Mouse (Mus musculus) C2C12 (cell line): ENCODE measurements around the gene Mfsd5. TPM values are rescaled to one million over a fixed set of nuclear protein-coding genes. Genes with fewer than 3 reads are reported as not detected.

ENCODE experiments used
- H3K27me3 ChIP-seq: one replicate; pipeline ENCODE4 v1.6.1; 2011; ENCODE audit not compliant: control insufficient read depth, insufficient read depth, insufficient read length
- H3K36me3 ChIP-seq: one replicate; pipeline ENCODE4 v1.6.1; 2011; ENCODE audit not compliant: control insufficient read depth, insufficient read depth
- H3K4me3 ChIP-seq: one replicate; pipeline ENCODE4 v1.5.1; 2011; ENCODE audit warnings: mild to moderate bottlenecking, control low read depth; ENCODE audit not compliant: poor library complexity, insufficient read depth, severe bottlenecking
- H3K79me2 ChIP-seq: one replicate; pipeline ENCODE4 v1.6.1; 2011; ENCODE audit not compliant: control insufficient read depth, insufficient read depth
- H3K79me3 ChIP-seq: one replicate; pipeline ENCODE4 v1.6.1; 2011; ENCODE audit warnings: low read depth, control low read depth
- H3ac ChIP-seq: one replicate; pipeline ENCODE3; 2011; ENCODE audit warnings: low read depth; ENCODE audit not compliant: control insufficient read depth, insufficient read length
- CEBPB ChIP-seq: IDR thresholded peaks from one replicate; pipeline ENCODE4 v1.6.1; 2011; ENCODE audit warnings: low read depth, mild to moderate bottlenecking, control low read depth, moderate library complexity
- CTCF ChIP-seq: IDR thresholded peaks from one replicate; pipeline ENCODE4 v1.5.1; 2011; ENCODE audit not compliant: control insufficient read depth, insufficient read depth, insufficient read length
- FOSL1 ChIP-seq: IDR thresholded peaks from one replicate; pipeline ENCODE4 v1.8.0; 2011; ENCODE audit warnings: mild to moderate bottlenecking, low read length; ENCODE audit not compliant: poor library complexity, insufficient read depth, severe bottlenecking
- MAX ChIP-seq: IDR thresholded peaks from one replicate; pipeline ENCODE4 v1.6.1; 2011; ENCODE audit warnings: mild to moderate bottlenecking, control low read depth
- MYOD1 ChIP-seq: IDR thresholded peaks from one replicate; pipeline ENCODE4 v1.6.1; 2011; ENCODE audit warnings: low read depth; ENCODE audit not compliant: control insufficient read depth, insufficient read length
- MYOG ChIP-seq: IDR thresholded peaks from one replicate; pipeline ENCODE4 v1.6.1; 2011; ENCODE audit not compliant: control insufficient read depth, insufficient read length; ENCODE audit errors: extremely low read depth
- USF1 ChIP-seq: IDR thresholded peaks from one replicate; pipeline ENCODE4 v1.6.1; 2011; ENCODE audit warnings: low read depth, mild to moderate bottlenecking, control low read depth, moderate library complexity
- polyA plus RNA-seq: library from polyadenylated mRNA; unstranded; fragments of >200 nt; fragmentation: generic; extraction: Trizol; gene quantifications from one replicate; pipeline ENCODE4 v1.2.1, GENCODE M21; 2012; ENCODE audit warnings: missing spikeins

Mfsd5 gene
- polyA plus RNA-seq, 1 experiment, result 126 TPM

DNA sequence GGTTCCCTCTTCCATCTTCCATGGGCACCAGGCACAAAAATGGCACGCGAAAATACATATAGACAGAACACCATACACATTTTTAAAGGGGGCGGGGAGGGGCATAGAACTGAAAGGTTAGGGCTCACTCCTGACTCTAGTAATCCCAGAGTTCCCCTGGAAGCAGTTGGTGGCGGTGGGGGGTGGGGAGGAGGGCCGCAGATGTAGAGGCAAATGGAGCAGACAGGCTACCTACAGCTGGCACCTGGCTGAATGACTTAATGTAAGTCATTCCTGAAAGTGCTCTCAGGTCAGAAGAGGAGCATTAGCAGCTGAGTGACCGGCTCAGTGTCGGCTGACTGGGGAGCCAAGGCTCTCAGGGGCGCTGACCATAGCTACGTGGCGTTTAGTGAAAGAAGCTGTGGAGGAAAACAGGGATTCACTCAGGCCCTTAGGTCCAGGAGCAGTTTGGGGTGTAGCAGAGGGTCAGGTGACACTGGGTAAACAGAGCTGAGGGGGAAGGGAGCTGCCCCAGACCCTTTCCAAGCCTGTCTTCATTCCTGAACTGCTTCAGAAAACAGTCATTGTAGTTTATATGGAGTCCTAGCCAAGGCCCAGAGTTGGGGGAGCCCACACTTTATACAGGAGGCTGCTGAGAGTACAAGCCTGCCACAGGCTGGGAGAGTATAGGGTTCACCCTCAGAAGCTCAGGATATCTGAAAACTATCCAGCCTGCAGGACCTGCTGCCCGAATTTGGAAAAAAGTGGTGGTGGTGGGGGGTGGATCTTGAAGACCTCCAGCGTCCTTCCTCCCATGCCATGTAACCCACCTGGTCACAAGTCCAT is 36.6 kb upstream of the Mfsd5 start:
- Histone ChIP-seq H3K36me3 (peaks cover 49% of the 10 kb centered on the region), H3K79me2 (peaks cover 71% of the 10 kb centered on the region), H3K4me3 (no peak overlapping the region), H3ac (peak overlapping the region; percentile 1), H3K27me3 (no peaks in the 10 kb centered on the region), H3K79me3 (peaks cover 41% of the 10 kb centered on the region)
- TF ChIP-seq MYOG (no peak), CTCF (no peak), USF1 (peak; percentile 32)

DNA sequence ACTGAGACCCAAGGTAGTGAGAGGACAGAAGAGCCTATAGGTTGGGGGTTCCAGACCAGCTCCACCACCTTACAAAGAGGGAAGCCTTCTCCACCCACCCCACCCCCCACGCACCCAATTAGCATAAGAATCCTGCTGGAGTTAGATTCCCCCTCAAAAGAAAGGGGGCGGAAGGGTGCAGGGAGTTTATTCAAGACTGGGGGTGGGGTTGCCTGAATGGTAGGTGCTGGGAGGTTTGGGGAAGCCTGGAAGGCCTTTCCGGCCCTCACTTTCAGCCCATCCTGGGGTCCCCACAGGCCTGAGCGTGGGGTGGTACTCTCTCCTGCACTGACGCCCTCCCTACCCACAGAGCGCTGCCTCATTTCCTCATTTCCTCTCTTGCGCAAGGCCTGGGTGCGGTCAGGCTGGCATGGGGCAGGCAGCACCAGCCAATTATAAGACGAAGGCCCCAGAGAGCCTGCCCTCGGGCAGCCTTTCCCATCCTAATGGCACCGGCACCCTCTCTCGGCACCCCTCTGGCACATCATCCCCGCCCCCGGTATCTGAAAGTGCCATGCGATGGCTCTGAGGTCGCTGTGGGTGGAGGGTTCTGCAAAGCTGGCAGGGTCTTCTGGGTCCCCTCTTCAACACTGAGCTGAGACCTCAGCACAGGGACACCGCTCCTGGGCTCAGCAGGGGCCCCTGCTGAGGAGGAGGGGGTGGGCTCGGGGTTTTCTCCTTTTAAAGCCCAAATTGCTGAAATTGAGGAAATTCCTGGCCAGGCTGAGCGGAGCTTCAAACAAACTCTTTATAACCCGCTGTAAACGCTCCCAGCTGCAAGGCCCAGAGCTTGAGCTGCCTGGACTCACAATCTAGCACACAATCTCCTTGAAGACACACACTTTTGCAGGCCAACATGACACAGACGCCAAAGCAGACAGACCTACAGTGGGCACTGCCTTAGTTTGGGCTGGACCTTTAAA is 35.7 kb upstream of the Mfsd5 start:
- Histone ChIP-seq H3K4me3 (peak overlapping the region; percentile 52), H3K36me3 (peaks cover 40% of the 10 kb centered on the region), H3K79me2 (peaks cover 71% of the 10 kb centered on the region), H3K27me3 (no peaks in the 10 kb centered on the region), H3K79me3 (peaks cover 41% of the 10 kb centered on the region), H3ac (peak overlapping the region; percentile 65)
- TF ChIP-seq MAX, result peak; percentile 90
- TF ChIP-seq CEBPB, result peak; percentile 100
- no peak for TF ChIP-seq MYOD1

DNA sequence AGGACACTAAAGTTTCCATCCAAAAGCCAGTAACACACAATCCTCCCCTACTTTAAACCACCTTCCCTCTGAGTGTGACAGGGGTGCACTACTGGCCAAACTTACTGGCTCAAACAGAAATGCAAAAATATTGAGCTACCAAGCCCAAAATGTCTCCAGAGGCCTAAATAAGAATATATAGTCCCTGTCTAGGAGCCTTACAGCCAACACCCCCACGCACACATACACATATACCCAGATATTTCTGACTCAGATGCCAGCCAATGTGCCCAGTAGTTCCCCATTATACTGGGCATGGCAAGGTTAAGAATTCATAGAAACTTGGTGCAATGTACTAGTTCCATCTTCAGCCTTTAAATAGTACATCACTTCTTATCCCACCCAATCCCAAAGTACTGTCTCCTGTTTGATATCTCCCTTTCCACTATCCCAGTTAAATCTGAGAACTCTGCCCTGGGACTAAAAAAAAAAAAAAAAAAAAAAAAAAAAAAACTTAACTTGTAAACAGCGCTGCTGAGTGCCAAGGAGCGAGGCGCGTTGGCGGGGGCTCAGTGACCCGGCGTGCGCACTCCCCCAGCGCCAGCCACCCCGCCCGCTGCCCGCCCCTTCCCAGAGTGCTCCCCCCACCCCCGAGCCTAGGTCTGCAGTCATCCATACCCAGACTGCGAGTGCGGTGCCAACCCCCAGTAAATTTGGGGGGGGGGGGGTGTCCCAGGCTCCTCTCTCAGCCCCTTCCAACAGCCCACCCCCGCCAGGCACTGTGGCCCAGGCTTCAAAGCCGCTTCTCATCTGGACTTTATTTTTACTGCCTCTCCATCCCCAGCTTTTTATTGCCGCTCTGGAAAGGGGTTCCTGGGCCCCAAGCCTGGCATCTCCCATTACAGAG is 34.7 kb upstream of the Mfsd5 start:
- Histone ChIP-seq H3K36me3 (peaks cover 31% of the 10 kb centered on the region), H3ac (peak overlapping the region; percentile 65), H3K27me3 (no peaks in the 10 kb centered on the region), H3K79me2 (peaks cover 69% of the 10 kb centered on the region), H3K79me3 (peaks cover 41% of the 10 kb centered on the region), H3K4me3 (peak overlapping the region; percentile 52)
- no peak for TF ChIP-seq CTCF
- no peak for TF ChIP-seq FOSL1
- TF ChIP-seq MAX, result no peak
- TF ChIP-seq MYOD1, result no peak
- TF ChIP-seq CEBPB, result no peak
- no peak for TF ChIP-seq MYOG
- TF ChIP-seq USF1, result no peak

DNA sequence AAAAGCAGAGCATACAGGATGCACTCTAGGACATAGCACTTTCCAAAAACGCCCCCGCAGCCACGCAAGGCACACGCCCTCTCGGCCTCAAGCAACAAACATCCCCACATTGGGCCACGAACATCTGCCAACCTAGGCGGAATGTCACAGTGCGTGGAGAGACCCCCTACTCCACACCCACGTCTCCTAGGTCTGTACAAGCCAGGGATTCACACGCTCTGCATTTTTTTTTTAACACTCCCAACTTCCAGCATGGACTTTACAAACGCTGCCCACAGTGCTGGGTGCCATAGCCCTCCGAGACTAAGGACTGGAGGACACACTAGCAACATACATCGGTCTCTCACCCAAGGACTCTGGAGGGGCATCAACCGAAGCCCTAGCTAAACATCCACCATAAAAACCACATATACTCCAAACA is 33.8 kb upstream of the Mfsd5 start:
- H3ac ChIP-seq, result peak overlapping the region; percentile 79
- peak overlapping the region; percentile 52 for H3K4me3 ChIP-seq
- peaks cover 41% of the 10 kb centered on the region for H3K79me3 ChIP-seq
- TF ChIP-seq MYOD1, result no peak
- TF ChIP-seq USF1, result no peak
- no peak for TF ChIP-seq FOSL1
- TF ChIP-seq MYOG, result no peak
- no peak for TF ChIP-seq CTCF
- no peak for TF ChIP-seq CEBPB
- no peak for TF ChIP-seq MAX
- H3K79me2 ChIP-seq, result peaks cover 63% of the 10 kb centered on the region
- H3K36me3 ChIP-seq, result peaks cover 32% of the 10 kb centered on the region
- H3K27me3 ChIP-seq, result no peaks in the 10 kb centered on the region

DNA sequence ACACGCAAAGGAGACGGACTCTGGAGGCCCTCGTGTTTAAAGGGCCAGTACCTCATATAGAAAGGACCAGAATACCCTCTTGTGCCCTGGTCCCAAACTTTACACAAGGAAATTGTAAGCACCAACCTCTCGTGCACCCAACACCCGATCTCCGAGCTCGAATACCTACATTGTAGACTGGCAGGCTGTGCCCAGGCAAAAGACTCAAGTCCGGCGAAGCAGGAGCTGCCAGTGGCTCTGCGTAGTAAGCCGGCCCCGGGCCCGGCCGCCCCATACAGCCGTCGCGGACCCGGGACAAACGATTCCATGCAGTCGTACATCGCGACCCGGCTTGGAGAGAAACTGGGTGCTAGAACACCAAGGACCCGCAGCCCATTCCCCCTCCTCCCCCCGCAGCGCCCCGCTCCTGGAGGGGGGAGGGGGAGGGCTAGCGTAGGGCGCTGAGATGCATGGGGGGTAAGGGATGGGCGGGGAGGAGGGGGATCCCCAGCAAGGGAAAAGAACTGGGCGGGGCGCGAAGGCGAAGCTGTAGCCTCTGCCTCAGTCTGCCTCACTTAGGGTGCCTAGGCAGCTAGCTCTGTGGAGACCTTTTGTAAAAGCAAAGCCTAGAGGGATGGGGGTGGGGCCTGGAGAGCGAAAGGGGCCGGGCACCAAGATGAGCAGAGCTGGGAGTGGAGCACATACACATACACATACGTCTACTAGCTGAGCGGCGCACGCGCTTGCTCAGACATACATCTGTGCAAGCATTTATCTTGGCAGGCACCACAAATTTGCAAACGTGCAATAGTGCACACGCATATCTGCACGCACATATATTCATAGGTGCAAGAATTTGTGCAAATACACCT is 33.1 kb upstream of the Mfsd5 start:
- TF ChIP-seq MYOG (no peak), CEBPB (no peak)
- H3K27me3 ChIP-seq, result no peaks in the 10 kb centered on the region
- H3K36me3 ChIP-seq, result peaks cover 33% of the 10 kb centered on the region
- peaks cover 36% of the 10 kb centered on the region for H3K79me3 ChIP-seq
- peaks cover 56% of the 10 kb centered on the region for H3K79me2 ChIP-seq
- H3ac ChIP-seq, result peak overlapping the region; percentile 79
- H3K4me3 ChIP-seq, result peak overlapping the region; percentile 52
